Mouse (Mus musculus) intestine, embryonic 14.5 days (tissue): Measurements from ENCODE around the gene Gm10477. TPM values are rescaled to one million over a fixed set of nuclear protein-coding genes. Genes with fewer than 3 reads are reported as not detected.
"Not testable (repeated sequence)": the region's sequence is repeated elsewhere in the genome, so short reads cannot be mapped to it uniquely, and the experiment has no call there.

Experiments
- ATAC-seq: fragments of 200-750 bp; cut with Nextera tagmentation; replicated peaks from 2 replicates; pipeline ENCODE4 v1.8.0; 2017; ENCODE audit warnings: low read depth, moderate number of reproducible peaks, moderate TSS enrichment, moderate library complexity; ENCODE audit not compliant: low FRiP score, low TSS enrichment
- DNase-seq: peaks from one replicate; pipeline ENCODE4 v3.0.0-alpha.2; 2018; ENCODE audit warnings: low spot score
- H3K27ac ChIP-seq: fragments of 300-500 bp; sonication (generic); 2 replicates; pipeline ENCODE4 v1.5.1; 2014; ENCODE audit warnings: low read depth, mild to moderate bottlenecking, control low read depth
- H3K27me3 ChIP-seq: fragments of 300-500 bp; sonication (generic); replicated peaks from 2 replicates; pipeline ENCODE4 v1.6.1; 2014; ENCODE audit warnings: low read length, control low read depth; ENCODE audit not compliant: control insufficient read depth, insufficient read depth
- H3K36me3 ChIP-seq: fragments of 300-500 bp; sonication (generic); 2 replicates; pipeline ENCODE4 v1.6.1; 2014; ENCODE audit warnings: low read length, control low read depth; ENCODE audit not compliant: control insufficient read depth, insufficient read depth
- H3K4me1 ChIP-seq: fragments of 300-500 bp; sonication (generic); replicated peaks from 2 replicates; pipeline ENCODE4 v1.6.1; 2014; ENCODE audit warnings: low read length, control low read depth, mixed read lengths; ENCODE audit not compliant: control insufficient read depth, insufficient read depth
- H3K4me2 ChIP-seq: fragments of 300-500 bp; sonication (generic); 2 replicates; pipeline ENCODE4 v1.6.1; 2014; ENCODE audit warnings: low read length
- H3K4me3 ChIP-seq: fragments of 300-500 bp; sonication (generic); 2 replicates; pipeline ENCODE4 v1.5.1; 2014; ENCODE audit warnings: low read depth, low read length, control low read depth, mixed read lengths
- H3K9ac ChIP-seq: fragments of 300-500 bp; sonication (generic); 2 replicates; pipeline ENCODE4 v1.6.1; 2014; ENCODE audit warnings: mild to moderate bottlenecking, low read length
- H3K9me3 ChIP-seq: fragments of 300-500 bp; sonication (generic); 2 replicates; pipeline ENCODE4 v1.6.1; 2016; ENCODE audit warnings: low read length, control low read depth; ENCODE audit not compliant: control insufficient read depth
- WGBS: fragments of 180-500 bp; shearing (Covaris S2); extraction: QIAGEN DNeasy Blood & Tissue Kit; methylation state at CpG from one replicate; pipeline ENCODE4 v1.1.7; 2014; 5-methylcytosine and 5-hydroxymethylcytosine counted together
- polyA plus RNA-seq: library from polyadenylated mRNA; unstranded; fragments of >200 nt; fragmentation: Nextera tagmentation; extraction: Ambion mirVana; gene quantifications from 2 replicates; pipeline ENCODE4 v1.2.1, GENCODE M21; 2014

Gene Gm10477
- polyA plus RNA-seq: not detected in 2 replicates

- not testable (repeated sequence) for H3K9me3 ChIP-seq, H3K4me3 ChIP-seq, H3K4me2 ChIP-seq, H3K36me3 ChIP-seq, H3K27me3 ChIP-seq, ATAC-seq, DNase-seq, H3K4me1 ChIP-seq, H3K9ac ChIP-seq, H3K27ac ChIP-seq
- WGBS: 85% methylated on average over 6 of the region's 6 CpGs
Observed at GRCm38 (mm10) chrX:56524442-56524841, at the start of gene Gm10477. TSS of gene Gm10477 (plus strand) at chrX:56524742.

- Histone ChIP-seq H3K27ac (no peak overlapping the region), H3K4me3 (no peak overlapping the region), H3K4me1 (no peaks in the 10 kb centered on the region), H3K9me3 (no peaks in the 10 kb centered on the region), H3K27me3 (no peaks in the 10 kb centered on the region), H3K4me2 (no peak overlapping the region), H3K9ac (no peak overlapping the region), H3K36me3 (0 out of 2 replicates have a peak, but pooled peaks cover 4% of the 10 kb centered on the region)
- ATAC-seq: no peak
- WGBS: 85% methylated on average over 3 of the region's 3 CpGs
- DNase-seq: no peak
Observed at GRCm38 (mm10) chrX:56477553-56477952, 47.0 kb upstream of the Gm10477 start.

- Histone ChIP-seq H3K27me3 (no peaks in the 10 kb centered on the region), H3K4me3 (no peak overlapping the region), H3K9ac (no peak overlapping the region), H3K4me2 (no peak overlapping the region), H3K36me3 (peaks cover 7% of the 10 kb centered on the region; the same call in 1 of the 2 replicates), H3K9me3 (no peaks in the 10 kb centered on the region), H3K4me1 (no peaks in the 10 kb centered on the region), H3K27ac (no peak overlapping the region)
- WGBS: 78% methylated on average over 3 of the region's 3 CpGs
- no peak for ATAC-seq
- no peak for DNase-seq
Observed at GRCm38 (mm10) chrX:56481906-56482305, 42.6 kb upstream of the Gm10477 start.

- no peak for ATAC-seq
- WGBS: 19% methylated on average over 1 of the region's 1 CpGs
- H3K4me1 ChIP-seq: no peaks in the 10 kb centered on the region
Observed at GRCm38 (mm10) chrX:56489758-56490157, 34.8 kb upstream of the Gm10477 start.

GRCm38 (mm10) chrX:56497241-56497640, 27.3 kb upstream of the Gm10477 start:
- Histone ChIP-seq H3K9ac (no peak overlapping the region), H3K27me3 (no peaks in the 10 kb centered on the region), H3K4me3 (no peak overlapping the region), H3K27ac (no peak overlapping the region), H3K9me3 (no peaks in the 10 kb centered on the region), H3K36me3 (peaks cover 18% of the 10 kb centered on the region), H3K4me1 (no peaks in the 10 kb centered on the region), H3K4me2 (no peak overlapping the region)
- WGBS: 83% methylated on average over 7 of the region's 7 CpGs
- ATAC-seq (no peak), DNase-seq (no peak)

More at GRCm38 (mm10) chrX:56489758-56490157, 34.8 kb upstream of the Gm10477 start:
- peak; percentile 78 for DNase-seq
- no peak overlapping the region for H3K4me2 ChIP-seq
- no peak overlapping the region for H3K27ac ChIP-seq
- H3K9me3 ChIP-seq: no peaks in the 10 kb centered on the region
- no peaks in the 10 kb centered on the region for H3K36me3 ChIP-seq
- no peak overlapping the region for H3K9ac ChIP-seq
- no peaks in the 10 kb centered on the region for H3K27me3 ChIP-seq
- no peak overlapping the region for H3K4me3 ChIP-seq

GRCm38 (mm10) chrX:56531266-56531665, 6.7 kb downstream of the Gm10477 start:
- DNase-seq (peak; percentile 80), ATAC-seq (no peak)
- no peak overlapping the region for H3K4me2 ChIP-seq
- no peaks in the 10 kb centered on the region for H3K4me1 ChIP-seq
- H3K27ac ChIP-seq: no peak overlapping the region
- no peaks in the 10 kb centered on the region for H3K36me3 ChIP-seq
- WGBS: 7% methylated on average over 3 of the region's 3 CpGs
- no peak overlapping the region for H3K4me3 ChIP-seq
- H3K9ac ChIP-seq: no peak overlapping the region
- H3K9me3 ChIP-seq: no peaks in the 10 kb centered on the region
- H3K27me3 ChIP-seq: no peaks in the 10 kb centered on the region

- Histone ChIP-seq H3K27me3 (no peaks in the 10 kb centered on the region), H3K9ac (no peak overlapping the region), H3K36me3 (no peaks in the 10 kb centered on the region), H3K4me2 (no peak overlapping the region), H3K4me3 (no peak overlapping the region), H3K4me1 (no peaks in the 10 kb centered on the region), H3K9me3 (no peaks in the 10 kb centered on the region), H3K27ac (no peak overlapping the region)
- DNase-seq (peak; percentile 53), ATAC-seq (no peak)
- 57% methylated on average over 4 of the region's 4 CpGs for WGBS
Observed at GRCm38 (mm10) chrX:56537162-56537561, 12.6 kb downstream of the Gm10477 start.

- no peak for DNase-seq
- no peak within 1 kb of the TSS for H3K27ac ChIP-seq
- H3K4me2 ChIP-seq: no peak within 1 kb of the TSS
- no peak for ATAC-seq
- no peak within 1 kb of the TSS for H3K4me3 ChIP-seq
- no peaks in the 10 kb centered on the region for H3K9me3 ChIP-seq
- H3K9ac ChIP-seq: no peak within 1 kb of the TSS
- no peaks in the 10 kb centered on the region for H3K36me3 ChIP-seq
- WGBS: 86% methylated on average over 7 of the region's 7 CpGs
- no peaks in the 10 kb centered on the region for H3K27me3 ChIP-seq
- no peaks in the 10 kb centered on the region for H3K4me1 ChIP-seq
Observed at GRCm38 (mm10) chrX:56549506-56549905, 25.0 kb downstream of the Gm10477 start, which contains the start of gene Gm648. TSS of gene Gm648 (minus strand) at chrX:56549606.

- no peak for ATAC-seq
- 79% methylated on average over 3 of the region's 3 CpGs for WGBS
- no peaks in the 10 kb centered on the region for H3K36me3 ChIP-seq
Observed at GRCm38 (mm10) chrX:56553584-56553983, 29.0 kb downstream of the Gm10477 start.

More at GRCm38 (mm10) chrX:56553584-56553983, 29.0 kb downstream of the Gm10477 start:
- H3K27me3 ChIP-seq: no peaks in the 10 kb centered on the region
- DNase-seq: no peak
- no peak overlapping the region for H3K4me2 ChIP-seq
- H3K9ac ChIP-seq: no peak overlapping the region
- no peaks in the 10 kb centered on the region for H3K9me3 ChIP-seq
- H3K4me3 ChIP-seq: no peak overlapping the region
- H3K4me1 ChIP-seq: no peaks in the 10 kb centered on the region
- no peak overlapping the region for H3K27ac ChIP-seq
